Mouse (Mus musculus): ENCODE results near the gene Htra3. TPM values are rescaled to one million over a fixed set of nuclear protein-coding genes. Genes with fewer than 3 reads are reported as not detected.

Gene Htra3
- total RNA-seq, 1 experiment = 0.71 TPM

DNA sequence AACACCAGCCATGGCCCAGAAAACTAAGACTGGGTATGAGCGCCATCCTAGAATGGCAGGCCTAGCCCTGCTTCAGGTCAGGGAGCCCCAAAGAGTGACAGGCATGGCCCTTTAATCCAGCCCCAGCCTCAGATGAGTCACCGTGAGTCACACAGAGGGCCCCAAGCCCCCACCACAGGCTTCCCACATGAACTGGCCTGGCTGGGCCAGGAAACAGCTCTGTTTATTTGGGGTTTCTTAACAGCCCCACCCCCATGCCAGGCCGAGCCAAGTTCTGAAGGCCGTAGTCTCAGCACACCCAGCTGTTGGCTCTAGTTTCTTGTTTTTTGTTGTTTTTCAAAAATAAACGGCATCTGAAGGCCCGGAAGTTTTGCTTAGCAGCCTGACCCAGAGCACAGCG is 6.5 kb downstream of the Htra3 start:
- no peaks in the 10 kb centered on the region for H3K36me3 ChIP-seq (ENCODE audit: control insufficient read depth, insufficient read depth, low read length, poor library complexity, severe bottlenecking)

DNA sequence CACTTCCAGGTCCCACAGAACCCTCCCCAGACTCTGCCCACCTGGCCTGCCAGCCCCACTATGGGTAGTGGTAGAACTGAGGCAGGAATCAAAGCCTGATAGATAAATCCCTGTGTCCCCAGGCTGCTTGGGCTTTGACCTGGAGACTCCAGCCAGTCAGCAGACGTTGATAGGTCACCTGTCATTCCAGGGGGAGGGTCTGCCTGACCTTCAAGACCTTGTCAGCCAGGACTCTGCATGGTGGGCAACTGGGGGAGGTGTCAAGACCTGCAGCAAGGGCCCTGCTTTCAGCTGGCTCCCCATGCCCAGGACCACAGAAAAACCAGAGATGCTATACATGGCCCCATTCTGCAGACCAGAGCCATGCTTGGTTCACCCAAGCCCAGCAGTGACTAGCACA is 7.0 kb downstream of the Htra3 start:
- no peak overlapping the region for H3K27ac ChIP-seq (ENCODE audit: insufficient read depth, low read depth, low read length, poor library complexity, severe bottlenecking)
- no peaks in the 10 kb centered on the region for H3K36me3 ChIP-seq (ENCODE audit: control insufficient read depth, insufficient read depth, low read length, poor library complexity, severe bottlenecking)
- H3K9ac ChIP-seq (ENCODE audit: insufficient read depth, low read depth, low read length, poor library complexity, severe bottlenecking) = no peak overlapping the region
- peaks cover 0 to 7% of the 10 kb centered on the region in 2 experiments; a peak in 2 of 4 replicates for H3K4me1 ChIP-seq (ENCODE audit: control insufficient read depth in 2 of 2, insufficient read depth in 2 of 2, low read length in 2 of 2, poor library complexity in 1 of 2)
- no peak overlapping the region for H3K4me3 ChIP-seq (ENCODE audit: insufficient read depth in 1 of 2, low read depth in 1 of 2, low read length in 2 of 2, poor library complexity in 1 of 2, severe bottlenecking in 1 of 2)
- TF ChIP-seq MAFK (IDR thresholded peaks at IDR 0.05; ENCODE audit: insufficient read depth, low read depth, low read length) (no peak), CHD2 (IDR thresholded peaks at IDR 0.05; ENCODE audit: low read depth, low read length) (no peak)
- DNase-seq (ENCODE audit: low read depth, low spot score) = no peak
- in situ Hi-C loops (cut with MboI; ENCODE audit: low sequenced_read_pairs in 2 of 2, unreplicated experiment in 2 of 2) = no loop called here
- H3K9me3 ChIP-seq (ENCODE audit: control insufficient read depth, insufficient read depth, low read depth, low read length) = no peaks in the 10 kb centered on the region

More for the DNA sequence above, 6.5 kb downstream of the Htra3 start:
- H3K4me1 ChIP-seq (ENCODE audit: control insufficient read depth in 2 of 2, insufficient read depth in 2 of 2, low read length in 2 of 2, poor library complexity in 1 of 2) = peaks cover 0 to 7% of the 10 kb centered on the region in 2 experiments; a peak in 2 of 4 replicates
- in situ Hi-C loops (cut with MboI; ENCODE audit: low sequenced_read_pairs in 2 of 2, unreplicated experiment in 2 of 2) = no loop called here
- H3K9ac ChIP-seq (ENCODE audit: insufficient read depth, low read depth, low read length, poor library complexity, severe bottlenecking) = no peak overlapping the region
- no peak overlapping the region for H3K27ac ChIP-seq (ENCODE audit: insufficient read depth, low read depth, low read length, poor library complexity, severe bottlenecking)
- no peaks in the 10 kb centered on the region for H3K9me3 ChIP-seq (ENCODE audit: control insufficient read depth, insufficient read depth, low read depth, low read length)
- no peak for DNase-seq (ENCODE audit: low read depth, low spot score)
- TF ChIP-seq MAFK (IDR thresholded peaks at IDR 0.05; ENCODE audit: insufficient read depth, low read depth, low read length) = no peak
- no peak for TF ChIP-seq ZNF384 (IDR thresholded peaks at IDR 0.05; ENCODE audit: low read depth, low read length)
- no peak for TF ChIP-seq HCFC1 (IDR thresholded peaks at IDR 0.05; ENCODE audit: borderline replicate concordance, insufficient read depth, low read length)
- no peak for TF ChIP-seq ZC3H11A (IDR thresholded peaks at IDR 0.05; ENCODE audit: borderline replicate concordance, low read depth, low read length)
- no peak for TF ChIP-seq CHD2 (IDR thresholded peaks at IDR 0.05; ENCODE audit: low read depth, low read length)
- H3K4me3 ChIP-seq (ENCODE audit: insufficient read depth in 1 of 2, low read depth in 1 of 2, low read length in 2 of 2, poor library complexity in 1 of 2, severe bottlenecking in 1 of 2) = no peak overlapping the region

GRCm38 (mm10) chr5:35671474-35671891 is 8.1 kb downstream of the Htra3 start:
- H3K27ac ChIP-seq (ENCODE audit: insufficient read depth, low read depth, low read length, poor library complexity, severe bottlenecking) = no peak overlapping the region
- in situ Hi-C loops (cut with MboI; ENCODE audit: low sequenced_read_pairs in 2 of 2, unreplicated experiment in 2 of 2) = no loop called here
- TF ChIP-seq CHD2 (IDR thresholded peaks at IDR 0.05; ENCODE audit: low read depth, low read length) (no peak), ZNF384 (IDR thresholded peaks at IDR 0.05; ENCODE audit: low read depth, low read length) (no peak), ZC3H11A (IDR thresholded peaks at IDR 0.05; ENCODE audit: borderline replicate concordance, low read depth, low read length) (no peak), MAFK (IDR thresholded peaks at IDR 0.05; ENCODE audit: insufficient read depth, low read depth, low read length) (no peak), HCFC1 (IDR thresholded peaks at IDR 0.05; ENCODE audit: borderline replicate concordance, insufficient read depth, low read length) (no peak)
- H3K9ac ChIP-seq (ENCODE audit: insufficient read depth, low read depth, low read length, poor library complexity, severe bottlenecking) = no peak overlapping the region
- no peak overlapping the region for H3K4me3 ChIP-seq (ENCODE audit: insufficient read depth in 1 of 2, low read depth in 1 of 2, low read length in 2 of 2, poor library complexity in 1 of 2, severe bottlenecking in 1 of 2)
- DNase-seq (ENCODE audit: low read depth, low spot score) = no peak
- no peaks in the 10 kb centered on the region for H3K9me3 ChIP-seq (ENCODE audit: control insufficient read depth, insufficient read depth, low read depth, low read length)
- no peaks in the 10 kb centered on the region for H3K36me3 ChIP-seq (ENCODE audit: control insufficient read depth, insufficient read depth, low read length, poor library complexity, severe bottlenecking)
- H3K4me1 ChIP-seq (ENCODE audit: control insufficient read depth in 2 of 2, insufficient read depth in 2 of 2, low read length in 2 of 2, poor library complexity in 1 of 2) = peaks cover 0 to 7% of the 10 kb centered on the region in 2 experiments; a peak in 2 of 4 replicates

DNA sequence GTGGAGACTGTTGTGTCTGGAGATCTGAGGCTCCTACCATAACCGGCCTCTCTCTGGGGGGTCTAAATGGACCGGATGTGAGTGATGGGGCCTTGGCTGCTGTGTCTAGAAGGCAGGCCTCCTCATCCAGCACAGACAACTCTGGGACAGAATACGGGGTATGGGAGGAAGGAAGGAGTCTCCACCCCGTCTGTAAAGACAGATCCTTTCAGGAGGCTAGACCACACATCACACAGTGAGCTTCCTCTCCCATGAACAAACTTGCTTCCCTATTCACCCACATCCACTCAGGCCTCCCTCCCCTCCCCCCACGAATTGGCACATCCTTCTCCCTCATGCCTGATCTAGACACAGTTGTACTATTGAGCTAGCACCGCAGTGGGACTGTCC is 9.2 kb downstream of the Htra3 start:
- no peak overlapping the region for H3K4me3 ChIP-seq (ENCODE audit: insufficient read depth in 1 of 2, low read depth in 1 of 2, low read length in 2 of 2, poor library complexity in 1 of 2, severe bottlenecking in 1 of 2)
- no peaks in the 10 kb centered on the region for H3K36me3 ChIP-seq (ENCODE audit: control insufficient read depth, insufficient read depth, low read length, poor library complexity, severe bottlenecking)
- peaks cover 0 to 7% of the 10 kb centered on the region in 2 experiments; a peak in 2 of 4 replicates for H3K4me1 ChIP-seq (ENCODE audit: control insufficient read depth in 2 of 2, insufficient read depth in 2 of 2, low read length in 2 of 2, poor library complexity in 1 of 2)
- DNase-seq (ENCODE audit: low read depth, low spot score) = no peak
- no peak overlapping the region for H3K9ac ChIP-seq (ENCODE audit: insufficient read depth, low read depth, low read length, poor library complexity, severe bottlenecking)
- no peak overlapping the region for H3K27ac ChIP-seq (ENCODE audit: insufficient read depth, low read depth, low read length, poor library complexity, severe bottlenecking)
- H3K9me3 ChIP-seq (ENCODE audit: control insufficient read depth, insufficient read depth, low read depth, low read length) = no peaks in the 10 kb centered on the region
- TF ChIP-seq MAFK (IDR thresholded peaks at IDR 0.05; ENCODE audit: insufficient read depth, low read depth, low read length) (no peak), CHD2 (IDR thresholded peaks at IDR 0.05; ENCODE audit: low read depth, low read length) (no peak), ZNF384 (IDR thresholded peaks at IDR 0.05; ENCODE audit: low read depth, low read length) (no peak), ZC3H11A (IDR thresholded peaks at IDR 0.05; ENCODE audit: borderline replicate concordance, low read depth, low read length) (no peak), HCFC1 (IDR thresholded peaks at IDR 0.05; ENCODE audit: borderline replicate concordance, insufficient read depth, low read length) (no peak)
- in situ Hi-C loops (cut with MboI; ENCODE audit: low sequenced_read_pairs in 2 of 2, unreplicated experiment in 2 of 2) = no loop called here
